Mouse (Mus musculus): ENCODE measurements around the gene Olfr643. TPM values are rescaled to one million over a fixed set of nuclear protein-coding genes. Genes with fewer than 3 reads are reported as not detected.

Olfr643 gene
- polyA plus RNA-seq, 1 experiment from 2014 or later = not detected

DNA sequence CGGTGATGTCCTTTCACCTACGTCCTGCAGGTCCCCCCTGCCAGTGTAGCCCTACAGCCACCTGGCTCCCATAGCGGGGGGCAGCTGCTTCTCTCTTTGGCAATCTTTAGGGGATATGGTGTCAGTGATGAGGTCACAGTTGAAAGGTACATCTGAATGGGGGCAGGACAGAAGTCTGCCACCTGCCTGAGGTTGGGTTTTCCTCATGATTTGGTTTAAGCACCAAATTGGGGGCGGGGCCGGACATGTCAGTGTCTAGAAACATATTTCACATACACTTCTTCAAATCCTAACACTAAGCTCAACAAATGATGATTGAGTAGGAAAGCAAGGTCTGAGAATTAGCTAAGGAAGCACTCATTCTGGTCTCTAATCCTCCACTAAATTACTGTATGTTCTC lies 7.5 kb downstream of the Olfr643 start, which contains the start of gene Ubqln5:
Gene Ubqln5, minus strand, starts transcription at position 101 of the 400 bp plus-strand sequence.
- no peaks in the 10 kb centered on the region for H3K9me3 ChIP-seq (replicated peaks; ENCODE audit: control insufficient read depth, low read length)
- no peak within 1 kb of the TSS for H3K4me3 ChIP-seq (ENCODE audit: low read depth, low read length)
- no peak within 1 kb of the TSS for H3K4me2 ChIP-seq
- H3K27ac ChIP-seq (ENCODE audit: low read depth, low read length) = no peak within 1 kb of the TSS
- H3K4me1 ChIP-seq (ENCODE audit: control insufficient read depth, insufficient read depth, low read length) = no peaks in the 10 kb centered on the region
- 82% methylated on average over 5 of the region's 5 CpGs for WGBS (ENCODE audit: insufficient replicate concordance)
- H3K36me3 ChIP-seq (ENCODE audit: control insufficient read depth, insufficient read depth, low read length) = no peaks in the 10 kb centered on the region
- ATAC-seq (replicated peaks; ENCODE audit: insufficient number of reproducible peaks, low FRiP score, low TSS enrichment) = no peak
- no peaks in the 10 kb centered on the region for H3K27me3 ChIP-seq (ENCODE audit: control insufficient read depth, insufficient read depth, low read length)
- H3K9ac ChIP-seq (ENCODE audit: low read depth, low read length) = no peak within 1 kb of the TSS

DNA sequence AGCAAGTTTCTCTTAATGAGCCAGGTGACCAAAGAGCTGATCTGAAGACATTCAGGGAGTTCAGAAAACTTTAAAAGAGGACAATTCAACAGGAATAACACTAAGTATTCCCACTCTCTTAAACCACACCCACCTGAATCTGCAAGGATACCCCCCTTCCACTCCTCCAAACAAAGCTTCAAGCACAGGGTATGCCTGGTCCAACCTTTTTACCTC lies 32.5 kb downstream of the Olfr643 start, which contains the start of gene Olfr646:
Gene Olfr646, plus strand, starts transcription at position 117 of the 216 bp plus-strand sequence.
- Histone ChIP-seq H3K9ac (ENCODE audit: low read depth, low read length) (no peak within 1 kb of the TSS), H3K4me3 (ENCODE audit: low read depth, low read length) (no peak within 1 kb of the TSS), H3K27me3 (ENCODE audit: control insufficient read depth, insufficient read depth, low read length) (no peaks in the 10 kb centered on the region), H3K4me2 (no peak within 1 kb of the TSS), H3K27ac (ENCODE audit: low read depth, low read length) (no peak within 1 kb of the TSS), H3K4me1 (ENCODE audit: control insufficient read depth, insufficient read depth, low read length) (no peaks in the 10 kb centered on the region), H3K36me3 (ENCODE audit: control insufficient read depth, insufficient read depth, low read length) (no peaks in the 10 kb centered on the region), H3K9me3 (replicated peaks; ENCODE audit: control insufficient read depth, low read length) (no peaks in the 10 kb centered on the region)
- ATAC-seq (replicated peaks; ENCODE audit: insufficient number of reproducible peaks, low FRiP score, low TSS enrichment) = no peak

DNA sequence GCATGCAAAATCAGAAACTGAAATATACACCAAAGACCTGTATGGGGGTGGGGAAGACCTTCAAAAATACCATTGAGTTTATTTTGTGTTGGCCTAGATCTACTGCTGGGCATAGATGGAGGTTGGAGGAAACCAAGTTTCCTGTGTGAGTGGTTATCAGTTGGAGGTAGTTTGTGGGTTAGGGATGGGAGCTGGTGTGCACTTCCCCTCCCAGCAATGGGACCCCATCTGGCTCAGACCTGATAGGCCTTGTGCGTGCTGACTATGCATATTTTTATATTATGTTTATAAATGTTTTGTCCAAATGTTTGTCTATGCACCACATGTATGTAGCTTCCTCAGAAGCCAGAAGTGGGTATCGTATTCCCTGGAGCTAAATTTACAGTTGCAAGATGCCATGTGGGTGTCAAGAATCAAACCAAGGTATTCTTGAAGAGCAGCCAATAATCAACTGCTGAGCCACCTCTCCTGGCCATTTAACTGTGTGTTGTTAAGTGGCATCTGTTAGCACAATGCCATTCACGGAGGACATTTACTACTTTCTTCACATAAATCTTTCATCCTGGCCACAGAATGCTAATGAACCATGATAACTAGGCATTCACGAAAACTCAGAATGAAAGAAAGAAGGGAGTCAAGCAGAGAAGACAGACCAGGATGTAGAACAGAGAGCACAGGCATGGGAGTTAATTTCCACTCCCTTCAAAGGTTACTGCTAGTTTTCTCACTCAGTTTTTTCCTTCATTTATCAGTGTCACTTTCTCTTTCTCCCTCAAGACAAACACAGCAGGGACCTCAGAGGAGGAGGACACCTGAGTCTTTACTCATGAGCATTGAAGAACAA lies 33.1 kb downstream of the Olfr643 start:
- no peaks in the 10 kb centered on the region for H3K27me3 ChIP-seq (ENCODE audit: control insufficient read depth, insufficient read depth, low read length)
- H3K9me3 ChIP-seq (replicated peaks; ENCODE audit: control insufficient read depth, low read length) = no peaks in the 10 kb centered on the region
- no peaks in the 10 kb centered on the region for H3K36me3 ChIP-seq (ENCODE audit: control insufficient read depth, insufficient read depth, low read length)
- H3K4me1 ChIP-seq (ENCODE audit: control insufficient read depth, insufficient read depth, low read length) = no peaks in the 10 kb centered on the region
- ATAC-seq (replicated peaks; ENCODE audit: insufficient number of reproducible peaks, low FRiP score, low TSS enrichment) = no peak
- no peak overlapping the region for H3K4me2 ChIP-seq
- H3K4me3 ChIP-seq (ENCODE audit: low read depth, low read length) = no peak overlapping the region
- H3K9ac ChIP-seq (ENCODE audit: low read depth, low read length) = no peak overlapping the region
- WGBS (ENCODE audit: insufficient replicate concordance) = 59% methylated on average over 4 of the region's 4 CpGs
- no peak overlapping the region for H3K27ac ChIP-seq (ENCODE audit: low read depth, low read length)

- no peaks in the 10 kb centered on the region for H3K36me3 ChIP-seq (ENCODE audit: control insufficient read depth, insufficient read depth, low read length)
- 75% methylated on average over 1 of the region's 1 CpGs for WGBS (ENCODE audit: insufficient replicate concordance)
- no peaks in the 10 kb centered on the region for H3K27me3 ChIP-seq (ENCODE audit: control insufficient read depth, insufficient read depth, low read length)
- no peaks in the 10 kb centered on the region for H3K9me3 ChIP-seq (replicated peaks; ENCODE audit: control insufficient read depth, low read length)
- no peaks in the 10 kb centered on the region for H3K4me1 ChIP-seq (ENCODE audit: control insufficient read depth, insufficient read depth, low read length)
- no peak within 1 kb of the TSS for H3K27ac ChIP-seq (ENCODE audit: low read depth, low read length)
- no peak for ATAC-seq (replicated peaks; ENCODE audit: insufficient number of reproducible peaks, low FRiP score, low TSS enrichment)
- no peak within 1 kb of the TSS for H3K9ac ChIP-seq (ENCODE audit: low read depth, low read length)
- H3K4me2 ChIP-seq = no peak within 1 kb of the TSS
- H3K4me3 ChIP-seq (ENCODE audit: low read depth, low read length) = no peak within 1 kb of the TSS
These were observed 51.8 kb downstream of the Olfr643 start, which contains the start of gene Olfr645 for GRCm38 (mm10) chr7:104085365-104085764. TSS of gene Olfr645 (minus strand) at chr7:104085465.

GRCm38 (mm10) chr7:104071769-104072168 lies 65.4 kb downstream of the Olfr643 start, which contains the start of gene Olfr644:
TSS of gene Olfr644 (minus strand) at chr7:104071869.
- WGBS (ENCODE audit: insufficient replicate concordance) = 66% methylated on average over 2 of the region's 2 CpGs

DNA sequence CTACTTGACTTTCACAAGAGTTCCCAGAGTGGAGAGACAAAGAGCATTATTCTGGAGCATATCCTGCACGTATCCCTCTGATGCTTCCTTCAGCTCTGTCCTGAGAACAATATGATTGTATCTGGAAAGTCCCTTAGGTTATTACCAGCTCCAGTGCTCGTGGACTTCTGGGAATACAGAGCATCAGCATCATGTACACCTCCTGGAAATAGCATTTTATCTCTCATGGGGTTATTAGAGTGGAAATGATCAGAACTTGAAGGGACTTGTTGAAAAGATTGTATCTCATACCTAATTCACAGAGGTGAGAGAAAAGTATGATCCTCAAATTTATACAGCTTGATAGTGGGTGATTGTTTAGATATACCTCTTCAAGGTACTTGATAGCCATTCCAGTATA lies 75.9 kb downstream of the Olfr643 start, which contains the start of gene 4930516K23Rik:
Gene 4930516K23Rik, minus strand, starts transcription at position 101 of the 400 bp plus-strand sequence.
- Histone ChIP-seq H3K9me3 (replicated peaks; ENCODE audit: control insufficient read depth, low read length) (no peaks in the 10 kb centered on the region), H3K4me2 (no peak within 1 kb of the TSS), H3K4me3 (ENCODE audit: low read depth, low read length) (no peak within 1 kb of the TSS), H3K27ac (ENCODE audit: low read depth, low read length) (no peak within 1 kb of the TSS), H3K4me1 (ENCODE audit: control insufficient read depth, insufficient read depth, low read length) (no peaks in the 10 kb centered on the region), H3K9ac (ENCODE audit: low read depth, low read length) (no peak within 1 kb of the TSS), H3K27me3 (ENCODE audit: control insufficient read depth, insufficient read depth, low read length) (no peaks in the 10 kb centered on the region), H3K36me3 (ENCODE audit: control insufficient read depth, insufficient read depth, low read length) (no peaks in the 10 kb centered on the region)
- 46% methylated on average over 2 of the region's 2 CpGs for WGBS (ENCODE audit: insufficient replicate concordance)
- no peak for ATAC-seq (replicated peaks; ENCODE audit: insufficient number of reproducible peaks, low FRiP score, low TSS enrichment)

More at GRCm38 (mm10) chr7:104071769-104072168, 65.4 kb downstream of the Olfr643 start, which contains the start of gene Olfr644:
- H3K4me3 ChIP-seq (ENCODE audit: low read depth, low read length) = no peak within 1 kb of the TSS
- H3K9ac ChIP-seq (ENCODE audit: low read depth, low read length) = no peak within 1 kb of the TSS
- no peaks in the 10 kb centered on the region for H3K27me3 ChIP-seq (ENCODE audit: control insufficient read depth, insufficient read depth, low read length)
- H3K4me1 ChIP-seq (ENCODE audit: control insufficient read depth, insufficient read depth, low read length) = no peaks in the 10 kb centered on the region
- no peak within 1 kb of the TSS for H3K4me2 ChIP-seq
- H3K9me3 ChIP-seq (replicated peaks; ENCODE audit: control insufficient read depth, low read length) = no peaks in the 10 kb centered on the region
- H3K36me3 ChIP-seq (ENCODE audit: control insufficient read depth, insufficient read depth, low read length) = no peaks in the 10 kb centered on the region
- no peak for ATAC-seq (replicated peaks; ENCODE audit: insufficient number of reproducible peaks, low FRiP score, low TSS enrichment)
- no peak within 1 kb of the TSS for H3K27ac ChIP-seq (ENCODE audit: low read depth, low read length)

DNA sequence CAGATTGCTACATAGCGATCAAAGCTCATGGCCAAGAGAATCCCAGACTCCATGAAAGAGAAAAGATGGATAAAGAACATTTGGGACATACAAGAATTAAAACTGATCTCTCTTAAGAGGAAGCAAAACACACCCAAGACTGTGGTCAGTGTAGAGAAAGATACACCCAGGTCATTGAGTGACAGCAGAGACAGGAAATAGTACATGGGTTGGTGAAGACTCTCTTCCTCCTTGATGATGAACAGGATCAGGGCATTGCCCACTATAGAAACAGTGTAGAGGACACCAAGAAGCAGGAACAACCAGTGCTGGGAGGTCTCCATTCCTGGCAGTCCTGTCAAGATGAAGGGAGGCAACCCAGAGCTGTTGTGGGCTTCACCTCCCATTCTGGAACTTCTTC lies 78.0 kb downstream of the Olfr643 start:
- H3K9ac ChIP-seq (ENCODE audit: low read depth, low read length) = no peak overlapping the region
- no peaks in the 10 kb centered on the region for H3K4me1 ChIP-seq (ENCODE audit: control insufficient read depth, insufficient read depth, low read length)
- no peak overlapping the region for H3K27ac ChIP-seq (ENCODE audit: low read depth, low read length)
- no peak overlapping the region for H3K4me3 ChIP-seq (ENCODE audit: low read depth, low read length)
- 100% methylated on average over 1 of the region's 1 CpGs for WGBS (ENCODE audit: insufficient replicate concordance)
- no peaks in the 10 kb centered on the region for H3K36me3 ChIP-seq (ENCODE audit: control insufficient read depth, insufficient read depth, low read length)
- no peak for ATAC-seq (replicated peaks; ENCODE audit: insufficient number of reproducible peaks, low FRiP score, low TSS enrichment)
- H3K4me2 ChIP-seq = no peak overlapping the region
- no peaks in the 10 kb centered on the region for H3K27me3 ChIP-seq (ENCODE audit: control insufficient read depth, insufficient read depth, low read length)
- H3K9me3 ChIP-seq (replicated peaks; ENCODE audit: control insufficient read depth, low read length) = no peaks in the 10 kb centered on the region

DNA sequence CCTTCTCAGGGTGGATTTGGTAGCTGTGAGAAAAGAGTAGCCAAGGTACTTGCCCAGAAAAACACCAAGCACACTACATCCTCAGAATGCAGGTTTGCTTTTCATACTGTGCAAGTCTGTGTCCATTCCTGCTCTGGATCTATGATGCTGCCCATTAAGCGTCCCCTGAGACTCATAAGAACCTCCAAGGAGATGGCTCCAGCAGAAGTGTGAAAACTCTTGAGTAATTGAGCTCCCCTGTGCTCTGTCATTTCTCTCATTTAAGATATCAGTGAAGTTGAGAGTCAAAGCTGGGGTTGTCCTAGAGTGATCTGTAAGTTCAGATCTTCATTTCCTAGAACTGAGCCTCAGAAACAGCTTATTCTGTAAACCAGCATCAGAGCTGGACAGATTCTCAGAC lies 84.6 kb downstream of the Olfr643 start, which contains the start of gene Olfr642:
Gene Olfr642, minus strand, starts transcription at position 101 of the 400 bp plus-strand sequence.
- Histone ChIP-seq H3K4me3 (ENCODE audit: low read depth, low read length) (no peak within 1 kb of the TSS), H3K9me3 (replicated peaks; ENCODE audit: control insufficient read depth, low read length) (no peaks in the 10 kb centered on the region), H3K27ac (ENCODE audit: low read depth, low read length) (no peak within 1 kb of the TSS), H3K4me2 (no peak within 1 kb of the TSS), H3K27me3 (ENCODE audit: control insufficient read depth, insufficient read depth, low read length) (no peaks in the 10 kb centered on the region), H3K4me1 (ENCODE audit: control insufficient read depth, insufficient read depth, low read length) (no peaks in the 10 kb centered on the region), H3K9ac (ENCODE audit: low read depth, low read length) (no peak within 1 kb of the TSS), H3K36me3 (ENCODE audit: control insufficient read depth, insufficient read depth, low read length) (no peaks in the 10 kb centered on the region)
- no peak for ATAC-seq (replicated peaks; ENCODE audit: insufficient number of reproducible peaks, low FRiP score, low TSS enrichment)
- 46% methylated on average over 1 of the region's 1 CpGs for WGBS (ENCODE audit: insufficient replicate concordance)

DNA sequence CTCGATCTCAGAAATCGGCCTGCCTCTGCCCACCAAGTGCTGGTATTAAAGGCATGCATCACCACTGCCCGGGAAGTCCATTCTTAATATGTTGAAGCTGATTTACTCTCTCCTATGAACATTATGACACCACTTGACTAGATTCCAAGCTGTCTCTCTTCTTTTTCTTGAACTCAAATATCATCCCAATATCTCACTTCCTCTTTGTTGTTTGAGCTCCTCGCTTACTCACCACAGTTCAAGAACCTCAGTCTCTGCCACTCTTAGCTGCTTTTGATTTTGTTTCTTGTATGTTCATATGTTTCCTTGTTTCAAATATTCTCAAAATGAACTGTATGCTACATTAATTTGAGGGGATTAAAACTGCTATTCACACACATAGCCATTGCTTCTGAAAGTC lies 86.5 kb downstream of the Olfr643 start:
- no peak for ATAC-seq (replicated peaks; ENCODE audit: insufficient number of reproducible peaks, low FRiP score, low TSS enrichment)
- Histone ChIP-seq H3K4me1 (ENCODE audit: control insufficient read depth, insufficient read depth, low read length) (no peaks in the 10 kb centered on the region), H3K9ac (ENCODE audit: low read depth, low read length) (no peak overlapping the region), H3K9me3 (replicated peaks; ENCODE audit: control insufficient read depth, low read length) (no peaks in the 10 kb centered on the region), H3K27me3 (ENCODE audit: control insufficient read depth, insufficient read depth, low read length) (no peaks in the 10 kb centered on the region), H3K27ac (ENCODE audit: low read depth, low read length) (no peak overlapping the region), H3K36me3 (ENCODE audit: control insufficient read depth, insufficient read depth, low read length) (no peaks in the 10 kb centered on the region), H3K4me3 (ENCODE audit: low read depth, low read length) (no peak overlapping the region), H3K4me2 (no peak overlapping the region)
- 72% methylated on average over 4 of the region's 4 CpGs for WGBS (ENCODE audit: insufficient replicate concordance)
